Mouse (Mus musculus): ENCODE data around the gene Spry2.

Gene Spry2

GRCm38 (mm10) chr14:105892941-105893622 is 3.5 kb downstream of the Spry2 start:
- DNase-seq, result peak; percentile 7

- peak; percentile 21 for DNase-seq
These were observed 5.9 kb downstream of the Spry2 start for GRCm38 (mm10) chr14:105890516-105891231.

GRCm38 (mm10) chr14:105886643-105887374 is 9.8 kb downstream of the Spry2 start:
- no peak for DNase-seq

GRCm38 (mm10) chr14:105885249-105885648 is 11.4 kb downstream of the Spry2 start:
- DNase-seq, result no peak

GRCm38 (mm10) chr14:105883215-105883614 is 13.4 kb downstream of the Spry2 start:
- no peak for DNase-seq

GRCm38 (mm10) chr14:105878359-105878758 is 18.3 kb downstream of the Spry2 start:
- DNase-seq, result no peak

GRCm38 (mm10) chr14:105876375-105876774 is 20.2 kb downstream of the Spry2 start:
- DNase-seq, result no peak

- DNase-seq, result no peak
These were observed 26.2 kb downstream of the Spry2 start for GRCm38 (mm10) chr14:105870370-105870936.

- no peak for DNase-seq
These were observed 31.2 kb downstream of the Spry2 start for GRCm38 (mm10) chr14:105865381-105865938.

- no peak for DNase-seq
These were observed 34.4 kb downstream of the Spry2 start for GRCm38 (mm10) chr14:105862199-105862598.

GRCm38 (mm10) chr14:105860920-105861319 is 35.7 kb downstream of the Spry2 start:
- no peak for DNase-seq

GRCm38 (mm10) chr14:105860276-105860675 is 36.3 kb downstream of the Spry2 start:
- no peak for DNase-seq

- no peak for DNase-seq
These were observed 36.7 kb downstream of the Spry2 start for GRCm38 (mm10) chr14:105859876-105860275.

GRCm38 (mm10) chr14:105859368-105859767 is 37.3 kb downstream of the Spry2 start:
- no peak for DNase-seq

GRCm38 (mm10) chr14:105858935-105859334 is 37.7 kb downstream of the Spry2 start:
- no peak for DNase-seq

- DNase-seq, result peak; percentile 10
These were observed 45.1 kb downstream of the Spry2 start for GRCm38 (mm10) chr14:105851359-105852067.

Measured in lung, postnatal 10 days (tissue).